Mouse (Mus musculus): ENCODE measurements around the gene A130010J15Rik. TPM values are rescaled to one million over a fixed set of nuclear protein-coding genes. Genes with fewer than 3 reads are reported as not detected.
A peak's percentile ranks its signal among the peaks of the same experiment; 100 is the strongest.

The A130010J15Rik gene
- polyA plus RNA-seq, 2 experiments: 2.3 to 4.5 TPM

- Histone ChIP-seq H3K9me3 (ENCODE audit: control insufficient read depth, low read length) (no peaks in the 10 kb centered on the region), H3K9ac (replicated peaks) (no peak overlapping the region), H3K27ac (no peak overlapping the region), H3K27me3 (ENCODE audit: control insufficient read depth, insufficient read depth, low read length) (no peaks in the 10 kb centered on the region), H3K4me3 (ENCODE audit: insufficient read depth in 1 of 2, low read depth in 2 of 2, low read length in 2 of 2) (no peak overlapping the region), H3K4me1 (replicated peaks; ENCODE audit: control insufficient read depth in 2 of 2, insufficient read depth in 2 of 2, low read length in 1 of 2) (peaks cover 0 to 5% of the 10 kb centered on the region in 2 experiments; a peak in 2 of 4 replicates), H3K4me2 (ENCODE audit: low read depth) (no peak overlapping the region), H3K36me3 (replicated peaks; ENCODE audit: control insufficient read depth, insufficient read depth, low read depth) (no peaks in the 10 kb centered on the region)
- ATAC-seq (ENCODE audit: insufficient read depth) (no peak), DNase-seq (ENCODE audit: low read depth in 3 of 3, low spot score in 3 of 3) (no peak)
- 69% methylated on average over 18 of the region's 18 CpGs for WGBS (ENCODE audit: insufficient replicate concordance)
- TF ChIP-seq EP300 (IDR thresholded peaks at IDR 0.05; ENCODE audit: low read depth): no peak
- no peak for TF ChIP-seq CTCF (IDR thresholded peaks at IDR 0.05; ENCODE audit: low read depth)
Observed at GRCm38 (mm10) chr1:193197494-193198205, 29.8 kb downstream of the A130010J15Rik start.

- no peak for TF ChIP-seq EP300 (IDR thresholded peaks at IDR 0.05; ENCODE audit: low read depth)
- TF ChIP-seq CTCF (IDR thresholded peaks at IDR 0.05; ENCODE audit: low read depth): peak; percentile 31; the same call in 1 of the 2 replicates
- WGBS (ENCODE audit: insufficient replicate concordance): 69% methylated on average over 2 of the region's 2 CpGs
- H3K27ac ChIP-seq: no peak overlapping the region
- no peaks in the 10 kb centered on the region for H3K36me3 ChIP-seq (replicated peaks; ENCODE audit: control insufficient read depth, insufficient read depth, low read depth)
- H3K4me2 ChIP-seq (ENCODE audit: low read depth): no peak overlapping the region
- no peaks in the 10 kb centered on the region for H3K27me3 ChIP-seq (ENCODE audit: control insufficient read depth, insufficient read depth, low read length)
- H3K9me3 ChIP-seq (ENCODE audit: control insufficient read depth, low read length): no peaks in the 10 kb centered on the region
- ATAC-seq (ENCODE audit: insufficient read depth) (no peak), DNase-seq (ENCODE audit: low read depth in 3 of 3, low spot score in 3 of 3) (no peak)
- H3K4me1 ChIP-seq (replicated peaks; ENCODE audit: control insufficient read depth in 2 of 2, insufficient read depth in 2 of 2, low read length in 1 of 2): peaks cover 0 to 5% of the 10 kb centered on the region in 2 experiments; a peak in 2 of 4 replicates
- H3K4me3 ChIP-seq (ENCODE audit: insufficient read depth in 1 of 2, low read depth in 2 of 2, low read length in 2 of 2): no peak overlapping the region
- no peak overlapping the region for H3K9ac ChIP-seq (replicated peaks)
Observed at GRCm38 (mm10) chr1:193198312-193198711, 30.5 kb downstream of the A130010J15Rik start.

GRCm38 (mm10) chr1:193200640-193201382 lies 33.0 kb downstream of the A130010J15Rik start:
- Histone ChIP-seq H3K4me3 (ENCODE audit: insufficient read depth in 1 of 2, low read depth in 2 of 2, low read length in 2 of 2) (peak overlapping the region; percentile 12 to 47), H3K4me1 (replicated peaks; ENCODE audit: control insufficient read depth in 2 of 2, insufficient read depth in 2 of 2, low read length in 1 of 2) (peaks cover 0 to 5% of the 10 kb centered on the region in 2 experiments; a peak in 2 of 4 replicates), H3K27ac (no peak overlapping the region), H3K4me2 (ENCODE audit: low read depth) (peak overlapping the region; percentile 18; the same call in 1 of the 2 replicates), H3K36me3 (replicated peaks; ENCODE audit: control insufficient read depth, insufficient read depth, low read depth) (no peaks in the 10 kb centered on the region), H3K9me3 (ENCODE audit: control insufficient read depth, low read length) (no peaks in the 10 kb centered on the region), H3K27me3 (ENCODE audit: control insufficient read depth, insufficient read depth, low read length) (no peaks in the 10 kb centered on the region), H3K9ac (replicated peaks) (no peak overlapping the region)
- WGBS (ENCODE audit: insufficient replicate concordance): 18% methylated on average over 8 of the region's 8 CpGs
- no peak for TF ChIP-seq EP300 (IDR thresholded peaks at IDR 0.05; ENCODE audit: low read depth)
- TF ChIP-seq CTCF (IDR thresholded peaks at IDR 0.05; ENCODE audit: low read depth): no peak
- no peak for ATAC-seq (ENCODE audit: insufficient read depth)
- DNase-seq (ENCODE audit: low read depth in 3 of 3, low spot score in 3 of 3): no peak

GRCm38 (mm10) chr1:193201383-193201778 lies 33.5 kb downstream of the A130010J15Rik start, which contains the start of gene Traf3ip3:
Gene Traf3ip3, minus strand, starts transcription at chr1:193201703.
- H3K9ac ChIP-seq (replicated peaks): no peak within 1 kb of the TSS
- peak within 1 kb of the TSS; percentile 12 to 47 for H3K4me3 ChIP-seq (ENCODE audit: insufficient read depth in 1 of 2, low read depth in 2 of 2, low read length in 2 of 2)
- H3K4me1 ChIP-seq (replicated peaks; ENCODE audit: control insufficient read depth in 2 of 2, insufficient read depth in 2 of 2, low read length in 1 of 2): peaks cover 0 to 5% of the 10 kb centered on the region in 2 experiments; a peak in 2 of 4 replicates
- peak; percentile 67 for ATAC-seq (ENCODE audit: insufficient read depth)
- peak; percentile 26 to 42 (median 27) for DNase-seq (ENCODE audit: low read depth in 3 of 3, low spot score in 3 of 3)
- H3K27me3 ChIP-seq (ENCODE audit: control insufficient read depth, insufficient read depth, low read length): no peaks in the 10 kb centered on the region
- no peak for TF ChIP-seq CTCF (IDR thresholded peaks at IDR 0.05; ENCODE audit: low read depth)
- no peak for TF ChIP-seq EP300 (IDR thresholded peaks at IDR 0.05; ENCODE audit: low read depth)
- H3K27ac ChIP-seq: no peak within 1 kb of the TSS
- H3K36me3 ChIP-seq (replicated peaks; ENCODE audit: control insufficient read depth, insufficient read depth, low read depth): no peaks in the 10 kb centered on the region
- H3K9me3 ChIP-seq (ENCODE audit: control insufficient read depth, low read length): no peaks in the 10 kb centered on the region
- 7% methylated on average over 5 of the region's 5 CpGs for WGBS (ENCODE audit: insufficient replicate concordance)
- H3K4me2 ChIP-seq (ENCODE audit: low read depth): peak within 1 kb of the TSS; percentile 14; the same call in 1 of the 2 replicates

GRCm38 (mm10) chr1:193203821-193204220 lies 36.0 kb downstream of the A130010J15Rik start:
- Histone ChIP-seq H3K4me2 (ENCODE audit: low read depth) (no peak overlapping the region), H3K9me3 (ENCODE audit: control insufficient read depth, low read length) (no peaks in the 10 kb centered on the region), H3K27ac (no peak overlapping the region), H3K27me3 (ENCODE audit: control insufficient read depth, insufficient read depth, low read length) (no peaks in the 10 kb centered on the region), H3K9ac (replicated peaks) (no peak overlapping the region), H3K36me3 (replicated peaks; ENCODE audit: control insufficient read depth, insufficient read depth, low read depth) (no peaks in the 10 kb centered on the region), H3K4me1 (replicated peaks; ENCODE audit: control insufficient read depth in 2 of 2, insufficient read depth in 2 of 2, low read length in 1 of 2) (peaks cover 0 to 2% of the 10 kb centered on the region in 2 experiments; a peak in 2 of 4 replicates), H3K4me3 (ENCODE audit: insufficient read depth in 1 of 2, low read depth in 2 of 2, low read length in 2 of 2) (no peak overlapping the region)
- TF ChIP-seq EP300 (IDR thresholded peaks at IDR 0.05; ENCODE audit: low read depth) (no peak), CTCF (IDR thresholded peaks at IDR 0.05; ENCODE audit: low read depth) (no peak)
- DNase-seq (ENCODE audit: low read depth in 3 of 3, low spot score in 3 of 3): no peak
- WGBS (ENCODE audit: insufficient replicate concordance): 57% methylated on average over 2 of the region's 2 CpGs
- no peak for ATAC-seq (ENCODE audit: insufficient read depth)
